Mouse (Mus musculus): ENCODE data around the gene Nmrk1. TPM values are rescaled to one million over a fixed set of nuclear protein-coding genes. Genes with fewer than 3 reads are reported as not detected.
"Not testable (repeated sequence)": the region's sequence is repeated elsewhere in the genome, so short reads cannot be mapped to it uniquely, and the experiment has no call there.

Gene Nmrk1
- polyA plus RNA-seq, 1 experiment from 2014 or later = 20.6 TPM

DNA sequence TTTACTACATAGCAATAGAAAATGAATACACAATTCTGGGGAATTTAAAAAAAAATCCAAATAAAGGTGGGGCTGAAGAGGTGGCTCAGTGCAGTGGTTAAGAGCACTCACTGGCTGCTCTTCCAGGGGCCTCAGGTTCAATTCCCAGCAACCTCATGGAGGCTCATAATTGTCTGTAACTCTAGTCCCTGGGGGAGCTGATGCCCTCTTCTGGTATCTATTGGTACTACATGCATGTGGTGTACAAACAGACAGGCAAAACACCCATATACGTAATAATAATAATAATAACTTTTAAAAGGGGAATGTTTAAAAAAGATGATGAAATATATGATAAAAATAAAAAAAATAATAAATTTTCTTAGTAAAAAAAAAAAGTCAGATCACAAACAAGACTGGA, 43.5 kb upstream of the Nmrk1 start:
- peaks cover 11% of the 10 kb centered on the region for H3K4me1 ChIP-seq (replicated peaks; ENCODE audit: insufficient read depth, low read length)
- ATAC-seq (replicated peaks; ENCODE audit: low FRiP score, low read depth) (no peak), DNase-seq (ENCODE audit: low spot score) (no peak)
- no peak overlapping the region for H3K27ac ChIP-seq
- peaks cover 18% of the 10 kb centered on the region; the same call in 1 of the 2 replicates for H3K36me3 ChIP-seq (ENCODE audit: insufficient read depth, low read length)
- H3K9me3 ChIP-seq (replicated peaks; ENCODE audit: low read length) = no peaks in the 10 kb centered on the region
- H3K4me3 ChIP-seq (replicated peaks; ENCODE audit: low read depth, low read length) = no peak overlapping the region
- no peak overlapping the region for H3K9ac ChIP-seq (ENCODE audit: low read depth, low read length)
- WGBS = 90% methylated on average over 1 of the region's 1 CpGs
- no peak overlapping the region for H3K4me2 ChIP-seq (ENCODE audit: low read length)
- peak; percentile 55 for TF ChIP-seq CTCF (IDR thresholded peaks at IDR 0.05; ENCODE audit: low read depth)
- H3K27me3 ChIP-seq (ENCODE audit: insufficient read depth, low read length) = no peaks in the 10 kb centered on the region

- H3K4me3 ChIP-seq (replicated peaks; ENCODE audit: low read depth, low read length); H3K9ac ChIP-seq (ENCODE audit: low read depth, low read length); H3K4me2 ChIP-seq (ENCODE audit: low read length); H3K9me3 ChIP-seq (replicated peaks; ENCODE audit: low read length); ATAC-seq (replicated peaks; ENCODE audit: low FRiP score, low read depth); H3K27me3 ChIP-seq (ENCODE audit: insufficient read depth, low read length); DNase-seq (ENCODE audit: low spot score); H3K27ac ChIP-seq: not testable (repeated sequence)
- Histone ChIP-seq H3K36me3 (ENCODE audit: insufficient read depth, low read length) (peaks cover 18% of the 10 kb centered on the region; the same call in 1 of the 2 replicates), H3K4me1 (replicated peaks; ENCODE audit: insufficient read depth, low read length) (peaks cover 16% of the 10 kb centered on the region)
- WGBS = over 99% methylated on average over 10 of the region's 10 CpGs
Observed at GRCm38 (mm10) chr19:18588801-18589200, 42.9 kb upstream of the Nmrk1 start.

- H3K27me3 ChIP-seq (ENCODE audit: insufficient read depth, low read length) = no peaks in the 10 kb centered on the region
- ATAC-seq (replicated peaks; ENCODE audit: low FRiP score, low read depth) = no peak
- H3K4me2 ChIP-seq (ENCODE audit: low read length) = no peak overlapping the region
- H3K9me3 ChIP-seq (replicated peaks; ENCODE audit: low read length) = no peaks in the 10 kb centered on the region
- 95% methylated on average over 8 of the region's 8 CpGs for WGBS
- peaks cover 16% of the 10 kb centered on the region; the same call in 1 of the 2 replicates for H3K36me3 ChIP-seq (ENCODE audit: insufficient read depth, low read length)
- no peak overlapping the region for H3K4me3 ChIP-seq (replicated peaks; ENCODE audit: low read depth, low read length)
- H3K9ac ChIP-seq (ENCODE audit: low read depth, low read length) = no peak overlapping the region
- no peak overlapping the region for H3K27ac ChIP-seq
- TF ChIP-seq CTCF (IDR thresholded peaks at IDR 0.05; ENCODE audit: low read depth) = no peak
- H3K4me1 ChIP-seq (replicated peaks; ENCODE audit: insufficient read depth, low read length) = peaks cover 18% of the 10 kb centered on the region
- DNase-seq (ENCODE audit: low spot score) = no peak
Observed at GRCm38 (mm10) chr19:18589276-18589675, 42.5 kb upstream of the Nmrk1 start.

DNA sequence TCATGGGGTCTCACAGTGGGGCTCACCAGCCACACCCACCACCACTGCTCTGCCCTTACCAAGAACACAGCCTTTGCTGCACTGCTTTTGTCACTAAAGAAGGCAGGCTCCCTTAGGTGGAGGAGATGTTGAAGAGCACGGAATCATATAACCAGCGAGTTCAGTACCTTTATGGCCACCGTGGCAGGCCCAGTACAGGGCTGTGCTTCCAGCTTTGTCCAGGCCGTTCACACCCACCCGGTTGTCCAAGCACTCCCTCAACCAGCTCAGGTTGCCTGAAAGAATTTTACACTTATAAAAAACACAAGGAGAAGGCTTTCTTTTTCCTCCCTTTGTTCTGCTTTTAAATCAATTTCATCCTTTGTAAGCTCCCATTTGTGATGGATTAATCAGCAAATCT, 41.5 kb upstream of the Nmrk1 start:
- DNase-seq (ENCODE audit: low spot score) (peak; percentile 43), ATAC-seq (replicated peaks; ENCODE audit: low FRiP score, low read depth) (no peak)
- no peak for TF ChIP-seq CTCF (IDR thresholded peaks at IDR 0.05; ENCODE audit: low read depth)
- H3K4me1 ChIP-seq (replicated peaks; ENCODE audit: insufficient read depth, low read length) = peaks cover 18% of the 10 kb centered on the region
- H3K4me3 ChIP-seq (replicated peaks; ENCODE audit: low read depth, low read length) = no peak overlapping the region
- H3K36me3 ChIP-seq (ENCODE audit: insufficient read depth, low read length) = peaks cover 9% of the 10 kb centered on the region; the same call in 1 of the 2 replicates
- H3K9me3 ChIP-seq (replicated peaks; ENCODE audit: low read length) = no peaks in the 10 kb centered on the region
- WGBS = 37% methylated on average over 5 of the region's 5 CpGs
- H3K9ac ChIP-seq (ENCODE audit: low read depth, low read length) = no peak overlapping the region
- H3K4me2 ChIP-seq (ENCODE audit: low read length) = no peak overlapping the region
- no peak overlapping the region for H3K27ac ChIP-seq
- H3K27me3 ChIP-seq (ENCODE audit: insufficient read depth, low read length) = no peaks in the 10 kb centered on the region

GRCm38 (mm10) chr19:18590942-18591354, 40.8 kb upstream of the Nmrk1 start:
- DNase-seq (ENCODE audit: low spot score) = no peak
- Histone ChIP-seq H3K4me3 (replicated peaks; ENCODE audit: low read depth, low read length) (no peak overlapping the region), H3K27me3 (ENCODE audit: insufficient read depth, low read length) (no peaks in the 10 kb centered on the region), H3K9ac (ENCODE audit: low read depth, low read length) (no peak overlapping the region), H3K4me2 (ENCODE audit: low read length) (no peak overlapping the region), H3K36me3 (ENCODE audit: insufficient read depth, low read length) (peaks cover 4% of the 10 kb centered on the region; the same call in 1 of the 2 replicates), H3K27ac (no peak overlapping the region), H3K4me1 (replicated peaks; ENCODE audit: insufficient read depth, low read length) (peaks cover 18% of the 10 kb centered on the region), H3K9me3 (replicated peaks; ENCODE audit: low read length) (no peaks in the 10 kb centered on the region)
- ATAC-seq (replicated peaks; ENCODE audit: low FRiP score, low read depth) = no peak
- 57% methylated on average over 5 of the region's 5 CpGs for WGBS
- no peak for TF ChIP-seq CTCF (IDR thresholded peaks at IDR 0.05; ENCODE audit: low read depth)

- peak; percentile 39 for DNase-seq (ENCODE audit: low spot score)
- WGBS = 42% methylated on average over 6 of the region's 6 CpGs
- TF ChIP-seq CTCF (IDR thresholded peaks at IDR 0.05; ENCODE audit: low read depth) = no peak
- peak; percentile 26; the same call in 1 of the 2 replicates for ATAC-seq (replicated peaks; ENCODE audit: low FRiP score, low read depth)
- Histone ChIP-seq H3K4me2 (ENCODE audit: low read length) (no peak overlapping the region), H3K9me3 (replicated peaks; ENCODE audit: low read length) (no peaks in the 10 kb centered on the region), H3K36me3 (ENCODE audit: insufficient read depth, low read length) (peaks cover 4% of the 10 kb centered on the region; the same call in 1 of the 2 replicates), H3K4me3 (replicated peaks; ENCODE audit: low read depth, low read length) (no peak overlapping the region), H3K27me3 (ENCODE audit: insufficient read depth, low read length) (no peaks in the 10 kb centered on the region), H3K4me1 (replicated peaks; ENCODE audit: insufficient read depth, low read length) (peaks cover 15% of the 10 kb centered on the region), H3K27ac (peak overlapping the region; percentile 57; the same call in 1 of the 2 replicates), H3K9ac (ENCODE audit: low read depth, low read length) (no peak overlapping the region)
Observed at GRCm38 (mm10) chr19:18592919-18593318, 38.8 kb upstream of the Nmrk1 start.

- TF ChIP-seq CTCF (IDR thresholded peaks at IDR 0.05; ENCODE audit: low read depth) = no peak
- DNase-seq (ENCODE audit: low spot score) = peak; percentile 54
- H3K27me3 ChIP-seq (ENCODE audit: insufficient read depth, low read length) = no peaks in the 10 kb centered on the region
- no peak for ATAC-seq (replicated peaks; ENCODE audit: low FRiP score, low read depth)
- peaks cover 15% of the 10 kb centered on the region for H3K4me1 ChIP-seq (replicated peaks; ENCODE audit: insufficient read depth, low read length)
- no peak overlapping the region for H3K27ac ChIP-seq
- no peak overlapping the region for H3K4me3 ChIP-seq (replicated peaks; ENCODE audit: low read depth, low read length)
- 62% methylated on average over 10 of the region's 10 CpGs for WGBS
- H3K9me3 ChIP-seq (replicated peaks; ENCODE audit: low read length) = no peaks in the 10 kb centered on the region
- no peak overlapping the region for H3K9ac ChIP-seq (ENCODE audit: low read depth, low read length)
- H3K4me2 ChIP-seq (ENCODE audit: low read length) = no peak overlapping the region
- H3K36me3 ChIP-seq (ENCODE audit: insufficient read depth, low read length) = peaks cover 4% of the 10 kb centered on the region; the same call in 1 of the 2 replicates
Observed at GRCm38 (mm10) chr19:18593722-18594121, 38.0 kb upstream of the Nmrk1 start.

All from kidney, postnatal 0 days (tissue).